Comparison of ENCODE assay signal across 7 mouse cellular contexts in genomic region chr14:119138786-119139100, GRCm38 (mm10). TPM values are rescaled to one million over a fixed set of nuclear protein-coding genes. Genes with fewer than 3 reads are reported as not detected.
DNase-seq lines count a peak whose midpoint lies in the region; ATAC-seq and TF ChIP-seq lines count a peak whose summit lies in the region.

No protein-coding gene starts in this region.

- TF ChIP-seq CTCF in thymus, adult 2 months (IDR thresholded peaks at IDR 0.05; ENCODE audit: borderline replicate concordance, control insufficient read depth, extremely low read depth, insufficient read depth, low read length, poor library complexity) = no peak

- no peak for ATAC-seq in limb, embryonic 13.5 days (ENCODE audit: low FRiP score, low read depth)

- H3K4me3 ChIP-seq in forebrain, embryonic 10.5 days = peak overlapping the region; percentile 70
- H3K4me3 ChIP-seq in limb, embryonic 13.5 days = peak overlapping the region; percentile 72
- H3K4me3 ChIP-seq in thymus, adult 2 months (ENCODE audit: control insufficient read depth, insufficient read depth, low read length) = no peak overlapping the region

- peak overlapping the region; percentile 96 for H3K4me2 ChIP-seq in limb, embryonic 13.5 days (replicated peaks)

- intact Hi-C loops in left cerebral cortex, postnatal 4 days (cut with DNase I) = loop anchor here (5.0 kb wide), 1 partner anchor 714 kb away; no protein-coding TSS in a partner anchor

- peaks cover 86% of the 10 kb centered on the region for H3K27me3 ChIP-seq in forebrain, embryonic 10.5 days (ENCODE audit: poor library complexity, severe bottlenecking)
- H3K27me3 ChIP-seq in limb, embryonic 13.5 days = peaks cover 76% of the 10 kb centered on the region
- H3K27me3 ChIP-seq in thymus, adult 2 months (ENCODE audit: control insufficient read depth, insufficient read depth, low read length) = peaks cover 9% of the 10 kb centered on the region

- WGBS in forebrain, embryonic 10.5 days = 3% methylated on average over 20 of the region's 20 CpGs
- WGBS in limb, embryonic 13.5 days = under 1% methylated on average over 20 of the region's 20 CpGs
- WGBS in thymus, adult 2 months = 6% methylated on average over 20 of the region's 20 CpGs

- no peak for TF ChIP-seq POLR2A in thymus, adult 2 months (IDR thresholded peaks at IDR 0.05; ENCODE audit: control insufficient read depth, extremely low read depth, insufficient read depth, low read length, poor library complexity)

- peak overlapping the region; percentile 72 for H3K9ac ChIP-seq in limb, embryonic 13.5 days

- DNase-seq in left cerebral cortex, postnatal 4 days = peak; percentile 30
- no peak for DNase-seq in left cerebral cortex, adult 11 months (ENCODE audit: low spot score)
- DNase-seq in cerebellum, adult 8-10 months = peak; percentile 44
- peak; percentile 37 for DNase-seq in forebrain, embryonic 10.5 days (ENCODE audit: extremely low spot score, low spot score)
- peak; percentile 24 for DNase-seq in retina, embryonic 14.5 days (ENCODE audit: low spot score)
- DNase-seq in thymus, adult 2 months = no peak

- no peaks in the 10 kb centered on the region for H3K36me3 ChIP-seq in forebrain, embryonic 10.5 days (replicated peaks)
- no peaks in the 10 kb centered on the region for H3K36me3 ChIP-seq in limb, embryonic 13.5 days
- no peaks in the 10 kb centered on the region for H3K36me3 ChIP-seq in thymus, adult 2 months (ENCODE audit: control insufficient read depth, insufficient read depth, low read length)

- peaks cover 23% of the 10 kb centered on the region for H3K4me1 ChIP-seq in forebrain, embryonic 10.5 days
- peaks cover 13% of the 10 kb centered on the region; the same call in 1 of the 2 replicates for H3K4me1 ChIP-seq in limb, embryonic 13.5 days
- H3K4me1 ChIP-seq in thymus, adult 2 months (replicated peaks; ENCODE audit: control insufficient read depth, insufficient read depth, low read length) = no peaks in the 10 kb centered on the region

- H3K27ac ChIP-seq in forebrain, embryonic 10.5 days = no peak overlapping the region
- H3K27ac ChIP-seq in limb, embryonic 13.5 days = no peak overlapping the region
- no peak overlapping the region for H3K27ac ChIP-seq in thymus, adult 2 months (ENCODE audit: control insufficient read depth, insufficient read depth, low read length)

- no peaks in the 10 kb centered on the region for H3K9me3 ChIP-seq in forebrain, embryonic 10.5 days
- H3K9me3 ChIP-seq in limb, embryonic 13.5 days = no peaks in the 10 kb centered on the region

RNA-seq across cellular contexts. Expression of gene Hs6st3, which starts 0.6 kb away (rescaled TPM):
- 10 to 100 TPM; 51.4 to 58.0 TPM for total RNA-seq in left cerebral cortex, postnatal 4 days (2021)
- polyA plus RNA-seq in forebrain, embryonic 10.5 days (2016; fragmentation: Nextera tagmentation; extraction: Ambion mirVana) = not detected in 2 replicates
- 0.24 and 0.40 TPM in 2 replicates for polyA plus RNA-seq in limb, embryonic 13.5 days (2015; fragmentation: Nextera tagmentation; extraction: Ambion mirVana)
- 0.05 TPM in 1 of 2 replicates, not detected in the other for polyA plus RNA-seq in thymus, adult 2 months (2012; rRNA removed)

RNA-seq across cellular contexts. Expression of gene Uggt2, which starts 39.5 kb away (rescaled TPM):
- 10 to 100 TPM; 42.1 to 42.5 TPM for total RNA-seq in left cerebral cortex, postnatal 4 days (2021)
- 15.8 and 16.1 TPM in 2 replicates for polyA plus RNA-seq in forebrain, embryonic 10.5 days (2016; fragmentation: Nextera tagmentation; extraction: Ambion mirVana)
- 21.1 and 21.3 TPM in 2 replicates for polyA plus RNA-seq in limb, embryonic 13.5 days (2015; fragmentation: Nextera tagmentation; extraction: Ambion mirVana)
- 0.55 and 0.84 TPM in 2 replicates for polyA plus RNA-seq in thymus, adult 2 months (2012; rRNA removed)

Comparison
In these comparisons a context has a peak if more than half of its experiments do, and no peak if none do; other contexts are left out.
1. DNase-seq: peak in left cerebral cortex, postnatal 4 days (single experiment), cerebellum, adult 8-10 months (single experiment), forebrain, embryonic 10.5 days (single experiment) and retina, embryonic 14.5 days (single experiment); none in left cerebral cortex, adult 11 months (single experiment) and thymus, adult 2 months (single experiment).